Mouse (Mus musculus) spleen, adult 18-20 months (tissue): ENCODE data around the gene Galnt2.

ENCODE experiments used
- DNase-seq, 2 experiments: peaks; one replicate each; pipeline ENCODE4 v3.0.0; 2022; ENCODE audit warnings: mixed read lengths in 2 of 2

Galnt2 gene

GRCm38 (mm10) chr8:124382235-124382634, 151.0 kb downstream of the Galnt2 start:
- no peak for DNase-seq

GRCm38 (mm10) chr8:124384336-124384735, 153.1 kb downstream of the Galnt2 start:
- no peak for DNase-seq

- no peak for DNase-seq
Observed at GRCm38 (mm10) chr8:124386225-124386899, 155.2 kb downstream of the Galnt2 start.

GRCm38 (mm10) chr8:124389495-124389894, 158.3 kb downstream of the Galnt2 start:
- no peak for DNase-seq

GRCm38 (mm10) chr8:124391191-124391590, 160.0 kb downstream of the Galnt2 start:
- DNase-seq: no peak

- no peak for DNase-seq
Observed at GRCm38 (mm10) chr8:124392271-124393012, 161.3 kb downstream of the Galnt2 start.

- no peak for DNase-seq
Observed at GRCm38 (mm10) chr8:124393013-124393412, 161.8 kb downstream of the Galnt2 start.

- no peak for DNase-seq
Observed at GRCm38 (mm10) chr8:124393927-124394326, 162.7 kb downstream of the Galnt2 start.

GRCm38 (mm10) chr8:124394951-124395350, 163.8 kb downstream of the Galnt2 start:
- DNase-seq: no peak
